Mouse (Mus musculus): ENCODE results near the gene Ankrd36.
"Not testable (repeated sequence)": the region's sequence is repeated elsewhere in the genome, so short reads cannot be mapped to it uniquely, and the experiment has no call there.

Ankrd36 gene

GRCm38 (mm10) chr11:5542482-5543185, 26.9 kb upstream of the Ankrd36 start:
- in situ Hi-C loops (cut with MboI; ENCODE audit: low pct_unique_long_range_greater_than_20kb in 1 of 2, low sequenced_read_pairs in 2 of 2, unreplicated experiment in 1 of 2) = no loop called here

- in situ Hi-C loops (cut with MboI; ENCODE audit: low pct_unique_long_range_greater_than_20kb in 1 of 2, low sequenced_read_pairs in 2 of 2, unreplicated experiment in 1 of 2) = no loop called here
Observed at GRCm38 (mm10) chr11:5543281-5543680, 26.2 kb upstream of the Ankrd36 start.

- in situ Hi-C loops (cut with MboI; ENCODE audit: low pct_unique_long_range_greater_than_20kb in 1 of 2, low sequenced_read_pairs in 2 of 2, unreplicated experiment in 1 of 2) = not testable (repeated sequence)
Observed at GRCm38 (mm10) chr11:5544709-5545108, 24.8 kb upstream of the Ankrd36 start.

GRCm38 (mm10) chr11:5545457-5545856, 24.0 kb upstream of the Ankrd36 start:
- in situ Hi-C loops (cut with MboI; ENCODE audit: low pct_unique_long_range_greater_than_20kb in 1 of 2, low sequenced_read_pairs in 2 of 2, unreplicated experiment in 1 of 2) = no loop called here

- in situ Hi-C loops (cut with MboI; ENCODE audit: low pct_unique_long_range_greater_than_20kb in 1 of 2, low sequenced_read_pairs in 2 of 2, unreplicated experiment in 1 of 2) = no loop called here
Observed at GRCm38 (mm10) chr11:5546693-5547092, 22.8 kb upstream of the Ankrd36 start.

- in situ Hi-C loops (cut with MboI; ENCODE audit: low pct_unique_long_range_greater_than_20kb in 1 of 2, low sequenced_read_pairs in 2 of 2, unreplicated experiment in 1 of 2) = no loop called here
Observed at GRCm38 (mm10) chr11:5551430-5551829, 18.1 kb upstream of the Ankrd36 start.

GRCm38 (mm10) chr11:5551931-5552330, 17.6 kb upstream of the Ankrd36 start:
- in situ Hi-C loops (cut with MboI; ENCODE audit: low pct_unique_long_range_greater_than_20kb in 1 of 2, low sequenced_read_pairs in 2 of 2, unreplicated experiment in 1 of 2) = no loop called here

GRCm38 (mm10) chr11:5560273-5560672, 9.2 kb upstream of the Ankrd36 start:
- in situ Hi-C loops (cut with MboI; ENCODE audit: low pct_unique_long_range_greater_than_20kb in 1 of 2, low sequenced_read_pairs in 2 of 2, unreplicated experiment in 1 of 2) = no loop called here

GRCm38 (mm10) chr11:5562625-5563268, 6.7 kb upstream of the Ankrd36 start:
- in situ Hi-C loops (cut with MboI; ENCODE audit: low pct_unique_long_range_greater_than_20kb in 1 of 2, low sequenced_read_pairs in 2 of 2, unreplicated experiment in 1 of 2) = no loop called here

GRCm38 (mm10) chr11:5563898-5564297, 5.6 kb upstream of the Ankrd36 start:
- in situ Hi-C loops (cut with MboI; ENCODE audit: low pct_unique_long_range_greater_than_20kb in 1 of 2, low sequenced_read_pairs in 2 of 2, unreplicated experiment in 1 of 2) = no loop called here

GRCm38 (mm10) chr11:5565596-5565995, 3.9 kb upstream of the Ankrd36 start:
- in situ Hi-C loops (cut with MboI; ENCODE audit: low pct_unique_long_range_greater_than_20kb in 1 of 2, low sequenced_read_pairs in 2 of 2, unreplicated experiment in 1 of 2) = no loop called here

- in situ Hi-C loops (cut with MboI; ENCODE audit: low pct_unique_long_range_greater_than_20kb in 1 of 2, low sequenced_read_pairs in 2 of 2, unreplicated experiment in 1 of 2) = no loop called here
Observed at GRCm38 (mm10) chr11:5566506-5566905, 3.0 kb upstream of the Ankrd36 start.

- in situ Hi-C loops (cut with MboI; ENCODE audit: low pct_unique_long_range_greater_than_20kb in 1 of 2, low sequenced_read_pairs in 2 of 2, unreplicated experiment in 1 of 2) = no loop called here
Observed at GRCm38 (mm10) chr11:5567654-5568053, 1.8 kb upstream of the Ankrd36 start.

- in situ Hi-C loops (cut with MboI; ENCODE audit: low pct_unique_long_range_greater_than_20kb in 1 of 2, low sequenced_read_pairs in 2 of 2, unreplicated experiment in 1 of 2) = no loop called here
Observed at GRCm38 (mm10) chr11:5568082-5568481, 1.4 kb upstream of the Ankrd36 start.

- in situ Hi-C loops (cut with MboI; ENCODE audit: low pct_unique_long_range_greater_than_20kb in 1 of 2, low sequenced_read_pairs in 2 of 2, unreplicated experiment in 1 of 2) = no loop called here
Observed at GRCm38 (mm10) chr11:5571856-5572255, 2.4 kb downstream of the Ankrd36 start.

- in situ Hi-C loops (cut with MboI; ENCODE audit: low pct_unique_long_range_greater_than_20kb in 1 of 2, low sequenced_read_pairs in 2 of 2, unreplicated experiment in 1 of 2) = no loop called here
Observed at GRCm38 (mm10) chr11:5573821-5574220, 4.3 kb downstream of the Ankrd36 start.

GRCm38 (mm10) chr11:5575046-5575445, 5.6 kb downstream of the Ankrd36 start:
- in situ Hi-C loops (cut with MboI; ENCODE audit: low pct_unique_long_range_greater_than_20kb in 1 of 2, low sequenced_read_pairs in 2 of 2, unreplicated experiment in 1 of 2) = no loop called here

- in situ Hi-C loops (cut with MboI; ENCODE audit: low pct_unique_long_range_greater_than_20kb in 1 of 2, low sequenced_read_pairs in 2 of 2, unreplicated experiment in 1 of 2) = no loop called here
Observed at GRCm38 (mm10) chr11:5592336-5592735, 22.9 kb downstream of the Ankrd36 start.

GRCm38 (mm10) chr11:5595381-5595791, 25.9 kb downstream of the Ankrd36 start:
- in situ Hi-C loops (cut with MboI; ENCODE audit: low pct_unique_long_range_greater_than_20kb in 1 of 2, low sequenced_read_pairs in 2 of 2, unreplicated experiment in 1 of 2) = no loop called here

GRCm38 (mm10) chr11:5595792-5596191, 26.3 kb downstream of the Ankrd36 start:
- in situ Hi-C loops (cut with MboI; ENCODE audit: low pct_unique_long_range_greater_than_20kb in 1 of 2, low sequenced_read_pairs in 2 of 2, unreplicated experiment in 1 of 2) = no loop called here

All from mouse embryonic stem cell (cell line).